ENCODE assay signal across 23 mouse cellular contexts in genomic region chr19:4280425-4280824, GRCm38 (mm10).
"Had no signal": no experiment of that assay in that cellular context is flagged by ENCODE, and none has a peak within 500 bp of the region (broad histone marks: within the 10 kb centered on the region; RNA-seq: fewer than 3 reads in every experiment).

No protein-coding gene starts in this region.

- H3K27ac ChIP-seq: embryonic facial prominence, embryonic 10.5 days; embryonic facial prominence, embryonic 12.5 days; embryonic facial prominence, embryonic 13.5 days; embryonic facial prominence, embryonic 15.5 days; forebrain, embryonic 10.5 days; forebrain, embryonic 12.5 days; forebrain, embryonic 13.5 days; forebrain, embryonic 15.5 days; heart, adult 2 months had no signal

- H3K4me2 ChIP-seq: embryonic facial prominence, embryonic 12.5 days; embryonic facial prominence, embryonic 13.5 days; embryonic facial prominence, embryonic 15.5 days; forebrain, embryonic 12.5 days; forebrain, embryonic 13.5 days; forebrain, embryonic 15.5 days had no signal

- DNase-seq: cerebellum, adult 8-10 months; cerebellum, adult 9-10 months; cerebellum, adult 9-11 months; cerebellum, postnatal 10 days; cerebellum, postnatal 14 days; cerebellum, postnatal 25 days; cerebellum, postnatal 36 days; embryo, embryonic 11 days; forebrain, postnatal 0 days; gastrocnemius, postnatal 14 days; gastrocnemius, postnatal 25 days; heart, adult 11 months; heart, adult 18-20 months; heart, adult 2 months had no signal

- H3K4me3 ChIP-seq: embryonic facial prominence, embryonic 10.5 days; embryonic facial prominence, embryonic 12.5 days; embryonic facial prominence, embryonic 13.5 days; embryonic facial prominence, embryonic 15.5 days; erythroblast, embryonic 14.5 days; forebrain, embryonic 10.5 days; forebrain, embryonic 12.5 days; forebrain, embryonic 13.5 days; forebrain, embryonic 15.5 days; heart, adult 2 months had no signal

- H3K27me3 ChIP-seq: embryonic facial prominence, embryonic 12.5 days; embryonic facial prominence, embryonic 13.5 days; embryonic facial prominence, embryonic 15.5 days; forebrain, embryonic 13.5 days; forebrain, embryonic 15.5 days had no signal

- H3K9ac ChIP-seq: embryonic facial prominence, embryonic 12.5 days; embryonic facial prominence, embryonic 13.5 days; embryonic facial prominence, embryonic 15.5 days; forebrain, embryonic 12.5 days; forebrain, embryonic 13.5 days; forebrain, embryonic 15.5 days; forebrain, postnatal 0 days had no signal

- H3K9me3 ChIP-seq: embryonic facial prominence, embryonic 15.5 days; forebrain, embryonic 12.5 days; forebrain, embryonic 13.5 days; forebrain, embryonic 15.5 days had no signal
